In genomic region chr12:40037876-40038463, GRCm38 (mm10) we compare ENCODE assay signal across 8 mouse cellular contexts. TPM values are rescaled to one million over a fixed set of nuclear protein-coding genes. Genes with fewer than 3 reads are reported as not detected.
DNase-seq lines count a peak whose midpoint lies in the region.

Gene Arl4a, minus strand, starts transcription at chr12:40038025.

- no peaks in the 10 kb centered on the region for H3K9me3 ChIP-seq in megakaryocyte, embryonic 14.5 days

- H3K27me3 ChIP-seq in megakaryocyte, embryonic 14.5 days (replicated peaks) = no peaks in the 10 kb centered on the region

- intact Hi-C loops in gastrocnemius, postnatal 14 days (cut with DNase I; ENCODE audit: low total_unique reads) = loop anchor here (1.0 kb wide), 1 partner anchor 373 kb away; no protein-coding TSS in a partner anchor

- peak; percentile 62 for DNase-seq in adipocyte (ENCODE audit: low spot score)
- peak; percentile 80 for DNase-seq in embryo, embryonic 10 days (ENCODE audit: low spot score)
- DNase-seq in gastrocnemius, postnatal 14 days = peak; percentile 89
- DNase-seq in induced T-regulatory cell, adult 2 months (ENCODE audit: low read depth) = peak; percentile 93
- DNase-seq in left cerebral cortex, adult 9 months (ENCODE audit: low spot score in 2 of 2) = peak; percentile 63 to 88
- peak; percentile 86 to 90 for DNase-seq in right cerebral cortex, adult 2 months (ENCODE audit: low spot score in 2 of 2)
- peak; percentile 59 for DNase-seq in urinary bladder, postnatal 10 days (ENCODE audit: low spot score)

- H3K4me1 ChIP-seq in megakaryocyte, embryonic 14.5 days = peaks cover 30% of the 10 kb centered on the region

- peaks cover 24% of the 10 kb centered on the region for H3K36me3 ChIP-seq in megakaryocyte, embryonic 14.5 days (replicated peaks; ENCODE audit: low read length)

- H3K4me3 ChIP-seq in megakaryocyte, embryonic 14.5 days (replicated peaks) = peak within 1 kb of the TSS; percentile 95

RNA-seq across cellular contexts. Expression of gene Arl4a, which starts in this region (rescaled TPM):
- total RNA-seq in gastrocnemius, postnatal 14 days (2021) = 10 to 100 TPM; 18.3 to 21.2 TPM
- polyA plus RNA-seq in megakaryocyte, embryonic 14.5 days (2012; ENCODE audit: insufficient read depth, low replicate concordance) = 22.3 and 34.7 TPM in 2 replicates

Comparison
In these comparisons a context has a peak if more than half of its experiments do, and no peak if none do; other contexts are left out.
1. Peak in every context shown above with its lines: DNase-seq and H3K4me3 ChIP-seq.